Mouse (Mus musculus): ENCODE results near the gene Olig1.
A peak's percentile ranks its signal among the peaks of the same experiment; 100 is the strongest.
"Not testable (repeated sequence)": the region's sequence is repeated elsewhere in the genome, so short reads cannot be mapped to it uniquely, and the experiment has no call there.

Gene Olig1

GRCm38 (mm10) chr16:91246292-91246691 lies 23.3 kb upstream of the Olig1 start:
- no peak for DNase-seq

DNA sequence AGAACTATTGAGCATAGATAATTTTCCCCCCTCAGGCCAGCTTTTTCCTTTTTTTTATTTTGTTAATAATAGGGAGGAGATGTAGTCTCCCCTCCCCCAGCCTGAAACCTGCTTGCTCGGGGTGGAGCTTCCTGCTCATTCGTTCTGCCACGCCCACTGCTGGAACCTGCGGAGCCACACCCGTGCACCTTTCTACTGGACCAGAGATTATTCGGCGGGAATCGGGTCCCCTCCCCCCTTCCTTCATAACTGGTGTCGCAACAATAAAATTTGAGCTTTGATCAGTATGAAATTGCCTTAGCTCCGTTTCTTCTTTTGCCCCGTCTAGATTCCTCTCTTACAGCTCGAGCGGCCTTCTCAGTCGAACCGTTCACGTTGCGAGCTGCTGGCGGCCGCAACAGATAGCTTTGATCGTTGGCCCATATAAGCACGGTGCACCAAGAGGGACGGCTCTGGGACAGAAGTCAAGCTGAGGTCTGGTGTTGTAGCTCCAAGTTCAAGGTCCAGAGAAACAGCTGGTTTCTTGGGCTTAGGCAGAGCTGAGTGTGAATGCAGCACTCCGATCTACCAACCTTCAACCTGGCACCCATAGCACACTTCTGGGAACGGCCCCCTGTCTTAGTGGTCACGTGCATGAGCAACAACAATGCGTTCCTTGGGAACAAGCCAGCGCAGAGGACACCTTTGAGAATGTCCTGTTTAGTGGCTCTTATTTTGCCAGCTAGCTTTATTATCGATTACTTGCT lies 14.0 kb upstream of the Olig1 start:
- DNase-seq = not testable (repeated sequence)

- no peak for DNase-seq
Observed at GRCm38 (mm10) chr16:91258956-91259355, 10.6 kb upstream of the Olig1 start.

DNA sequence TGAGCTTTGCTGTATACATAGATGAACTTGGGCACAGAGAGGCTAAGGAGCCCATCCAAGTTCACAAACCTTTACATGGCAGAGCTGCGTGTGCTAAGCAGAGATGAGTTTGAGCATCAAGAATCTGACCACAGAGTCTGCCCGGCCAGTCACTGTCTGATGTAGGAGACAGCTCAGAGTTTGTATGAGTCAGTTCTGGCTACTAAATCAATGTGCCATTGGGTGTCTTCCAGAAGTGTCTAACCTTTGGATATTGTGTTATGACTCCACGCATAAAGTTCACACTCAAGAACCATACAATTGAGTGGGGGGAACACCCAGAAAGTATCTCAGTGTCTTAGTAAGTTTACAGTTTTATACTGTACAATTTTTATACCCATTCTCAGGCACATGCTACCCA lies 8.7 kb upstream of the Olig1 start:
- no peak for DNase-seq

DNA sequence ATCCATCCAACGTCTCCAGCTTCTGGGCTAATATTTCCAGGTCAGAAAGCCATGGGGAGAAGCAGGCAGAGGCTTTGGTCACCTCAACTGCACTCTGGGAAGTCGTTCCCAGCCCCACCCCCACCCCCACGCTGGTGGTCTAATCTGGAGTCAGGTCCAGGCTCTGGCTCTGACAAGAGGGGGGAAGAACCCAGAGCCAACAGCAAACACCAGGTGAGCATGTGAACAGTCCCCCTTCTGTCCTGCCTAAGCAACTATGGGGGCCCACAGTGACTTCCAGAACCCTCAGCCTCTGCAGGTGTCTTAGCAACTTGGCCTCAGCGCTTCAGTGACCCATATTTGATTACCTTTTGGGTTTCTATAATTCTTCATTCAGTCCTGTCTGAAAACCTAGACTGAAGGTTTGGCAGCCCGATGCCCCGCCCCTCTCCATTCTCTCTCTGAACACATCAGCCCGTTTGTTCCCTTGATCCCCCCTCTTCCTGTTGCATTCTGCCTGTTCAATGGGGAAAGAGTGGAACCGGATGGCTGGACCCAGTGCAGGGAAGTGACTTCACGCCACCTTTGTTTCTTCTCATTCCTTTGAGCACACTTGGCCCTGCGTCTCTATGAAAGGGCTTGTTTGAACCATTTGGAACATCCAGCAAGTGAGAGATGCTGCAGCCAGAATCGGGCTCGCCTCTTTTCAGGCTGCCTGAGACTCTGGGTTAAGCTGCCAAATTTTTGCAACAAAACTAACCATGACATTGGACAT lies 6.9 kb upstream of the Olig1 start:
- peak; percentile 38 for DNase-seq

GRCm38 (mm10) chr16:91265972-91266371 lies 3.6 kb upstream of the Olig1 start:
- peak; percentile 74 for DNase-seq

DNA sequence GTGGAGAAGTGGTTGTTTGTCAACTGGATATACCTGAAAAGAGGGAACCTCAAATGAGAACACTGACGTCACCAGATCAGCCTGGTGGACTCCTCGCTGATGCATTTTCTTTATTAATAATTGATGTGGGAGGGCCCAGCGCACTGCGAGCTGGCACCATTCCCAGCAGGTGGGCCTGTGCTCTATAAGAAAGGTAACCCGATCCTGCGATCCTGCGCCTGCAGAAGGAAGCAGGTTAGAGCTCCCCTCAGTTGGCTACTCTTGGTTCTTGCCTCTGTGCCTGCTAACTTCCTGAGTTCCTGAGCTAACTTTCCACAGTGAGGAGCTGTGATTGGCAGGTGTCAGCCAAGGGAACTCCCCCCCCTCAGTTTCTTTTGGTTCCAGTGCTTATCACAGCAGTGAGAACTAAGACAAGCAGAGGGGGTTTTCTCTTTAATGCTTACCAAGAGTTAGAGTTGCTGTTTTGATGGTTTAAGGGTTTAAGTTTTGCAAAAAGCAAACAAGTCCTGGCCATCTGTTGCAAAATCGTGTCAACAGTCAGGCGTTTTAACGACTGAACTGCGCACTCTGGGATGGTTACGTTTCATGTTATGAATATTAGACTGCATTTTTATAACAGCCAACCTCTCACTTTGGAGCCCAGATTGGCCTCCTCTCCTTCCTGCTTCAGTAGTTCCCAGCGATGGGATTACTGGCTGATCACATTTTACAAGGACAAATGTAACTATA lies 684 bp upstream of the Olig1 start:
- DNase-seq = no peak

DNA sequence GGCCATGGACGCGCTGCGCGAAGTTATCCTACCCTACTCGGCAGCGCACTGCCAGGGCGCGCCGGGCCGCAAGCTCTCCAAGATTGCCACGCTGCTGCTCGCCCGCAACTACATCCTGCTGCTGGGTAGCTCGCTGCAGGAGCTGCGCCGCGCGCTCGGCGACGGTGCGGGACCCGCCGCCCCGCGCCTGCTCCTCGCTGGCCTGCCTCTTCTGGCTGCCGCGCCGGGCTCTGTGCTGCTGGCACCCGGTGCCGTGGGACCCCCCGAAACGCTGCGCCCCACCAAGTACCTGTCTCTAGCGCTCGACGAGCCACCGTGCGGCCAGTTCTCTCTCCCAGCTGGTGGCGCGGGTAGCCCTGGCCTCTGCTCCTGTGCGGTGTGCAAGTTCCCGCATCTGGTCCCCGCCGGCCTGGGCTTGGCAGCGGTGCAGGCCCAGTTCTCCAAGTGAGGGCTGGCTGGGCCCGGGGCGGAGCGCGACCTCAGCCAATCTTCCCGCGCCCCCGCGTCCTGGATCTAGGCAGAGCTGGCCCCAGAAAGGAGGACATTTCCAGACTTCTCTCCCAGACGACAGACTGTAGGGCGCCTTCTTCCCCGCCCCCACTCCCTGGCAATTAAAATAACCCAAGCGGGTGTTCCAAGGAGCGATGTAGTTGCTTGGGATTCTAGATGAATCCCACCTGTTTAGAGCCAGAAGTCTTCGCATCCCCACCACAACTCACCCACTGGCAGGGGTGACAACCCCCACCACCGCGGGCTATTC lies 820 bp downstream of the Olig1 start:
- peak; percentile 38 for DNase-seq

DNA sequence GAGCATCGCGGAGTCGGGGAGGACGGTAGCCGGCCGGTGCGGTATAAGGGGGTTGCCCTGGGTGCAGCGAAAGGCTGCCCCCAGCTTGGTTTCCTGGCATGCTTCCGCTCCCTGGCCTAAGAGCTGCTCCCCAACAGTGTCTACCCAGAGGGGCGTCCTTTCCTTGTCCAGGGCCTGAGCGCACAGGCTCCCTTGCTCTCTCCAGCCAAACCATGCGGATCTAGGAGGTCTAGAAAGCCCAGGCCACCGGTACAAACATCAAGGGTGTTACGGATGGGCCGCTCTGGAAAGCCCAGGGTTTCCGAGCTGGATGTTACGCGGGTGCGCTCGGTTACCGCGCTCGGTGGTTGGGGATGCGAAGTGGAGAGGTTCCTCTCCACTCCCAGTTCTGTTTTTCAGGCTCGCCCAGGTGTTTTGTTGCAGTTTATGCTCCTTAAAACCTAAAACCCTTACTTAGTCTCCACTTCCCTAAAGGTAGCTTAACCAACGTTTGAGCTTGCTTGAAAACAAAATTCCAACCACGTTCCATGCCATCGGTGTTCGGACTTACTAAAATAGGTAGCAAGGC lies 1.5 kb downstream of the Olig1 start:
- DNase-seq = peak; percentile 5

DNA sequence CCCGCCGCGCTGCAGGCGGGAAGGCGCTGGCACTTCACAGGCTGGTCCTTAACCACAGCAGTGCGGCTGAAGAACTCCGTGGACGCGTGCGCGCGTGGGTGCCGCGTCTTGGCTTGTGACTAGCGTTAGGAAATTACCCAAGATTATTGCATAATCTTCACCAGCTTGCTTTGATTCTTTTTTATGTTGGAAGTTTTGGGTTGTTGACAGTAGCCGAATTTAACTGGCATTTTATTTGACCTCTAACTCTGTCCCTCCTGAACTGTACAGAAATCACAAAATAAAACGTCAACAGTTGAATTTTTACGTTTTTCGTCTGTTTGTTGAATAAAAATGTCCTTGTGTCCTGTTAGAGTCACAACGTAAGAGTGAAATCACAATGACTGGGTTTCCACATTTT lies 2.1 kb downstream of the Olig1 start:
- DNase-seq = no peak

DNA sequence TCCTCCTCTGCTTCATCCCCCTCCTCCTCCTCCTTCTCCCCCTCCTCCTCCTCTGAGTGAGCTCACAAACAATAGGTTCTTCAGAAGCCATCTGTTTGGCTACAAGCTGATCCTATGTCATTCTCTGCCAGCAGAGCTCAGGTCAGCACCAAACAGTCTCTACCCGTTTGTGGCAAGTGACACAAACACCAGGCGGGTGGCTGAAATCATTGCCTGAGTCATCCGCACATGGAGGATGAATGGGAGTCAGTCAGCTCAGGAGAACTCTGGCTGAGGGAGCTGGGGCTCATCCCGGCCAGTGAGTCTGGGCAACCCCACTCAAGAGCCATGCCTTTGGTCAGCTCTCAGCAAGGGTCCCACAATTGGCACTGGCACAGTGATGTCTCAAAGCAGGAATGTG lies 10.9 kb downstream of the Olig1 start:
- DNase-seq = peak; percentile 43

DNA sequence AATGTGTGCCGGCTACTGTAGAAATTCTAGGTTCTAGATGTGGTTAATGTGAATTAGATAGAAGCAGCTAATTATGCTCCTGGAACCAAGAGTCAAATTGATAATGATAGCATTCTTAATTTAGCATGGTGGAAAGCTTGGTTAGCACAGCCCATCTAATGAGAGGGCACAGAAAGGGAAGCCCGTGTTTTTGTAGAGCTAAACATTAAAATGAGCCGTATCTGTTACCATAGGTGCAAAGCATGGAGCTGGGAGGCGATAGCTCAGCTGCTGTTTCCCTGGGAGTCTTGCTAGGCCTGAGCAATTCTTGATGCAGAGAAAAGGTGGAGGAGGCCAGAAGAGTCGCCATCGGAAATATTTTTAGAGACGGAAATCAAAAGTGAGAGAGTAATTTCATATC lies 22.5 kb downstream of the Olig1 start:
- no peak for DNase-seq

DNA sequence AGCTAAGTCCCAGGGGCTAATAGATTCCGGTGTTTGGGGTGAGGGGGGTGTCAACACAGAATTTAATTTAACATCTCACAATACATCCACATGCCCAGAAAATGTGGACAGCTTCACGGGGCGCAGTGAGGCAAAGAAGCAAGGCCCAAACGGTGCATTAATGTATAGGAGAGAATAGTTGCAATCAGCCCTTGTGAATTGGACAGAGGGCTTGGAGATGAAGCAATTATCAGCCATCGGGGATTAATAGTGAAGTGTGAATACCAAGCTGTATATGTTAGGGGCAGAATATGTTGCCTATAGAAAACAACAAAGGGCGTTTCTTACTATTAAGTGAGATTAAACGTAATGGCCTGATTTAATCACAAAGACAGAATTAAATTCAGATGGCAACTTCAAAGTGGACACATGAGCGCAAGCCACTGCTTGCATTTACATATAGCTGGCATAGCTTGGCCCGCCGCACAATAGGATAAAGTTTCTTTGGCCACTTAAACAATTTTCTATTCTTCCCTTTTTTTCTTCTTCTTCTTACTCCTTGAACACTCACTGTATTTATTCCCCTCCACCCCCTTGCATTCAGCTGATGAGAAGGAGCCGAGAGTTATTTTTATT lies 23.3 kb downstream of the Olig1 start:
- no peak for DNase-seq

DNA sequence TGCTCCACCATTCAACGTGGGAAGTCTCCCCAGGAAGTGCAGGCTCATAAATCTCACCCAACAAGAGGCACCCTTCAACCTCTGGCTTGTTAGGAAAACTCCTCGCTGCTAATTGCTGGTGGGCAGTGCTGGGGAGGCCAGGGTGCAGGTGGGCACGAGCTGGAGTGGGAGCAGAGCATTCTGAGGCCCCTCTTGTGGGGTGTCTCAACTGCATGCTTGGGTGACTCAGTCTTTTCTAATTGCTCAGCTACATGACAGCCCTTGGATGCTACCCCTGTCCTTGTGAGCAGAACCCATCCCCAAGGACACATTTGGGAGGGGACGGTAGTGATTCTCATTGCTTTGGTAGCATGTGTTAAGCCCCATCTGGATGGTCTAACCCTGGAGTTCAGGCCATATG lies 28.2 kb downstream of the Olig1 start:
- DNase-seq = no peak

- no peak for DNase-seq
Observed at GRCm38 (mm10) chr16:91299412-91299811, 29.8 kb downstream of the Olig1 start.

DNA sequence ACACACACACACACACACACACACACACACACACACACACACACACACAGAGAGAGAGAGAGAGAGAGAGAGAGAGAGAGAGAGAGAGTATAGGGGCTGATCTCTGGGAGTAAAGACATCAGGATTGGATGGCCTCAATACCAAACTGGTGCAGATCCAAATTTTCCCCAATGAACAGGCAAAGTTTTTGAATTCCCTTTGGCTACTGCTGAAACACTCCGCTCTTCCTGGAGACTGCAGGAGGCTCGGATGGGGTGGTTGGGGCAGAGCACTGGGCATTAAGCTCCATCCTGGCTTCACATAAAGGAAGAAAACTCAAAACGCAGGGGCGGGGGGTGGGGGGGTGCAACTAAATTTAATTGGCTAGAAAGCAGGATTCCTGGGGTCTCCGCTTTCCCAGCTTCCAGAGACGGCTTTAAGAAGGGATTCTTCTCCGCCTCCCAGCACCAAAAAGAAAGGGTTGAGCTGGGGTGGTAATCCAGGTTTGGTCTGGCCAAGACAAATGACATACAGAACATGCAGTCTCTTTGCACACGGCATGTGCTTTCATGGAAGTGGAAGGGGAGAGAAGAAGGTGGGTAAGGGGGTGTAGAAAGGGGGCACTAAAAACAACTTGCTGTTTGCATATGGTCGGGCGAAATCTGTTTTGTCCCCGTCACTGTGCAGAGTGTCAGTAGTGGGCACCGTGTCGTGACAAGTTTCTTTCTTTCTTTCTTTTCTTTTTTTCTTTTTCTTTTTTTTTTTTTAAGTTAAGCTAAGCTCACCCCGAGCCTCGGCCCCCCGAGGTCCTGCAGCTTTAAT lies 31.3 kb downstream of the Olig1 start:
- DNase-seq = no peak

DNA sequence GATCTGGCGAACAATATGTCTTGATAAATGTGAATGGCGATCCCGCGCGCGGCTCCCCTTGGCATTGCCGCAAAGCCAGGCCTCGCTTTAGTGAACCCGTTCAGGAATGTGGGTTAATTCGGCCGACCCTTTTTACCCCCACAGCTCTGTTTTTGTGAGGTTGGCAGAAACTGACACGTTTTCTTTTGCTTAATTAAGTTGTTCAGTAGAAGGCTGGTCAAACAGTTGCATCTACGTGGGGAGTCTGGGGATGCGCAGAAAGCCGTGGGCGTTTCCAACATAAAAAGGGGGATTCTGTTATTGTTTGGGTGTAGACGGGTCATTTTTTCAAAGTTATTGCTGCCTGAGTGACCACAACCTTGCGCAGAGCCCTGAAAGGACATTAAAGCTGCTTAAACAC lies 31.9 kb downstream of the Olig1 start:
- no peak for DNase-seq

DNA sequence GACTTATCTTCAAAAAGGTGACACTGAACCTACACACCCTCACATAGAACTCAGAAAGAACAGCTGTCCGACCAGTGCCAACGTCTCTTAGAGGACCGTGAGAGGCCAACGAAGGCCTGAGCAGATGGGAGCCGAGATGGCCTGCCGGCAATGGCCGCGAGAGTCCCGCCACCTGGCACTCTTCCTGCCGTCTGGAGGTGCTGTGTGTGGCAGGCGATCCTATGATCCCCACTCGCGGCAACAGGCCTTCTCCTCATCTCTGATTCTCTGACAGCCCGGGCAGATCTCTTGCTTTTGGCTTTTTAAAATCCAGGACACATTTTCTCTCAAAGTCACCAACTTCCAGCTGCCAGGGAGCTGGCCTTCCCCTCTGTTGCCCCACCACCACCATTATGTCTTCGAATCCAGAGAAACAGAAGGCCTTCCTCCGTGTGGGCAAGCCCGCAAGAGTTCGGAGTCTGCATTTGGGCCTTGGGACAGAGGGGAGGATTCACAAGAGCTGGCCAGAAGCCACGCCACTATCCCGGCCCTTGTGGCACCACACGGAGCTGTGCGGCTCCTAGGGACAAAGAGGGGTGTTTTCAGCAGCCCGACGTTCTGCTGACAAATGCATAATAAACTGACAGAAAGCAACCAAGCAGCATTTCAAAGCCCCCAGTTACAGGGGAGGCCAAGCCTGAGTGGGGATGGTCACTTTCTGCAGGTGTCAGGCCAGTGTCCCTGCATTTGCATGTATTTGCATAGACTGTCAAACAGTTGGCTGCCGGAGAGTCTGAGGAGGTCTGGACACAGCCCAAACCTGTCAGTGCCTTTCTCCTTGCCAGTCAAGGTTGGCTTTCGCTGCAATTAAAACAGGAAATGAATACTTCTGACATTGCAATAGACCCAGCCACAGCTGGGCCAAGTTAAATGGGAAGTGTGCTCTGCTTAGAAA lies 34.5 kb downstream of the Olig1 start:
- DNase-seq = peak; percentile 35

DNA sequence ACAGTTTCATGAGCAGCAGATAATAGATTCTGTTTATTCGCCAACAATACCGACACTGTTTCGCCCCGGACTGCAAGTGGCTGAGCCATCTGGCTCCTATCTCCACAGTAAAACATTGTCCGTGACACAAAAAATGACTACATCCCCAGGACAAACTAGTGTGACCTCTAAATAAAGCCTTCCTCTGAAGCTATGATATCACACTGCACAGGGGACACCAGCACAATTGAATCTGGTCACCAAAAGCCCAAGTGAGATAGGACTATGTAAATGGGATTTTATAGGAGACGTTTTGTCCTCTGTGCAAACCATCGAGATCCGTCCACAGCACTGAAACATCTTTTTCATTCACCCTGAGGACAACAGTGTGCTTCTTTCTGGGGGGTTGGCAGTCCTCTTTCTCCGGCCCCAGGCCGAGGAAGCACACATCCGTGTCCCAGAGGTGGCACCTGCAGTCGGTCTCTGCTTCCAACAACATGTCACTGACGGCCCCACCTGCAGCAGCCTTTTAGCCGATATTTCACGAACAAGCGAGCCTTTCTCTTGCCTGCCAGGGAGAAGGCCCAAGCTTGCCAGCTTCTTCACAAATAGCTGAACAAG lies 36.0 kb downstream of the Olig1 start:
- DNase-seq = peak; percentile 43

- DNase-seq = no peak
Observed at GRCm38 (mm10) chr16:91309872-91310271, 40.3 kb downstream of the Olig1 start.
